Mouse (Mus musculus) left cerebral cortex, adult 2 months (tissue): ENCODE measurements around the gene Ddx10. TPM values are rescaled to one million over a fixed set of nuclear protein-coding genes. Genes with fewer than 3 reads are reported as not detected.
"Not testable (repeated sequence)": the region's sequence is repeated elsewhere in the genome, so short reads cannot be mapped to it uniquely, and the experiment has no call there.

Source experiments
- DNase-seq, 2 experiments: peaks; one replicate each; pipeline ENCODE4 v3.0.0; 2021 to 2022; ENCODE audit warnings: low spot score in 2 of 2, mixed read lengths in 1 of 2; ENCODE audit errors: extremely low spot score in 1 of 2
- H3K27ac ChIP-seq: fragments of 200-600 bp; 2 replicates; pipeline ENCODE4 v1.8.1; 2022
- H3K4me3 ChIP-seq: fragments of 200-600 bp; 2 replicates; pipeline ENCODE4 v1.8.1; 2022
- CTCF ChIP-seq: fragments of 200-600 bp; IDR thresholded peaks from 2 replicates; pipeline ENCODE4 v1.8.1; 2022; ENCODE audit warnings: antibody characterized with exemption, mild to moderate bottlenecking, moderate library complexity
- intact Hi-C: fragments of 180-260 bp; cut with DNase I; formaldehyde crosslinking; loops from one replicate; pipeline ENCODE4 v1.15.1; 2025
- total RNA-seq, 2 experiments: library from RNA; stranded (reverse); gene quantifications; 2 replicates each; pipeline ENCODE4 v1.2.3; 2021

Ddx10 gene
- total RNA-seq, 2 experiments from 2014 or later: 19.8 to 22.1 TPM

DNA sequence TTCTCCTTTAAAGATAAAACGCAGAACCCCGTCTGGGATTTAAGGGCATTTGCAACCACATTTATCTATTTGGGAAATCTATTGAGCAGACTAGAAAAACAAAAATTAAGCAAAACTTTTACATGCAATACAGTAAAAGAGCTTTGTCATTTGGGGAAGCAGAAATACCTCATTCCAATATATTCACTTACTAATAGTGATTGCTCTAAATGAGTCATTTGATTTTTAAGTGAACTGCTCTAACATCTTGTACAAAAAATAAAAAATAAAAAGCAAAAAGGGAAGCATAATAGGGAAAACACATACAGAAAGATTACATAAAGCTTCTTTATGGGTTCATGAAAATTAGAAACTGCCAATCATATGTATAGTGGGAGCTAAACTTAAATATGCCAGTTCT, 104.3 kb downstream of the Ddx10 start:
- Histone ChIP-seq H3K27ac (no peak overlapping the region), H3K4me3 (no peak overlapping the region)
- no peak for DNase-seq
- TF ChIP-seq CTCF: no peak
- intact Hi-C loops: loop anchor here (5.0 to 10.0 kb wide), 2 partner anchors 399 to 466 kb away; partner anchors contain the start of gene AI593442

DNA sequence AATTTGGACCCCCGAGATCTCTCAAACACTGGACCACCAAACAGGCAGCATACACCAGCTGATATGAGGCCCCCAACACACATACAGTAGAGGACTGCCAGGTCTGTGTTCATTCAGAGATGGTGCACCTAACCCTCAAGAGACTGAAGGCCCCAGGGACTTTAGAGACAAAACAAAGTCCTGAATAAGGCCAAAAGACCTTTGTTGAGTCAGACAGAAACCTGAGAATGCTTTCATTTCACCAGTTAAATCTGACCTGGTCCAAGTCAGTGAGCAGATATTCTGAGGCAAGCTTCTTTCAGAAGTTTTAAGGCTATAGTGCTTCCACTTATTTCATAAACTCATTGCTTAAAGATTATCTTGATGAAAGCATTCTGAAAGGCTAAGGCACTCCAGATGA, 105.4 kb downstream of the Ddx10 start:
- DNase-seq, H3K4me3 ChIP-seq, H3K27ac ChIP-seq: not testable (repeated sequence)
- intact Hi-C loops: loop anchor here (5.0 to 10.0 kb wide), 2 partner anchors 398 to 465 kb away; partner anchors contain the start of gene AI593442

DNA sequence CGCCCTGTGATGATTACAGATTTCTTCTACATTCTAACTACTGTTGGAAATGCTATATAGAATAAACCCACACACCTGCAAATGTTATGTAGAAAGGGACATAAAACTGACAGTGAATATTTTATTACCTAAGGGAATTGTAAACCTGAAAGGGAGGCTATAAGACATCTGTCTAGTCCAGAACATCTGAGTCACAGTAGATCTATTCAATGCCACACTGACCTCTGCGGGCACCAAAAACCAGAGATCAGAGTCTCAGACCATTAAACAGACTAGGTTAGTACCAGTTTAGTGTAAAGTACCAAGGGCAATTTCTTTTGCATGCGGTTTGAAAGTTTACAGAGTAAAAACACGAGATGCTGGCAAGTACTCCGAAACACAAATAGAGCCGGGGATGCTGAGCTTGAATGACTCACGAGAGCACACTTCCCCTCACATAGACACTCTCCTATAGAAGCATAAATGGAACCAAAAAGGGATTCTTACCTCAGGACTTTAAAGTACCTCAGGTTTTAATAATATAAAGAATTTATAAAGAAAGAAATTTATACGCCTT, 107.2 kb downstream of the Ddx10 start:
- Histone ChIP-seq H3K27ac (no peak overlapping the region), H3K4me3 (no peak overlapping the region)
- DNase-seq: no peak
- no peak for TF ChIP-seq CTCF
- intact Hi-C loops: loop anchor here (5.0 to 10.0 kb wide), 2 partner anchors 396 to 463 kb away; partner anchors contain the start of gene AI593442

DNA sequence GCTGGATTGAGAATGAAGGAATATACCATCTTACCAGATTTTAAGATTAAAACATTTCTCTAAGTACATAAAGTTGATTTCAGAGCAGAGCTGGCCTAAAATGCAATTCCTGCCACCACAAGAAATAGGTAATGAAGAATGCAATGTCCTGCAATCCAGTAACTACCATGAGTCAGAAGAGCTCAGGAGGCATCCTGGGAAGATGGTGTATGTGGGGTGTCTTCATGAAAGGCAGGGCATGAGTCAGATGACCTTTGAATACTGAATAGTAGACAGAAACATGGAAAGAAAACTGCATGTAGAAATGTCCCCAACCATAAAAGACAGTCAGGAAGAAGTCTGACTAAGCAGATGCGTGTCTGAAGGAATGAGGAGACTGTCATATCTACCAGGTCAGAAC, 115.0 kb downstream of the Ddx10 start:
- intact Hi-C loops: no loop called here
- no peak for DNase-seq
- no peak for TF ChIP-seq CTCF
- Histone ChIP-seq H3K4me3 (no peak overlapping the region), H3K27ac (no peak overlapping the region)

- DNase-seq: no peak
- no peak overlapping the region for H3K4me3 ChIP-seq
- intact Hi-C loops: no loop called here
- H3K27ac ChIP-seq: no peak overlapping the region
- TF ChIP-seq CTCF: no peak
Measured at GRCm38 (mm10) chr9:53130460-53130859, 117.4 kb downstream of the Ddx10 start.

DNA sequence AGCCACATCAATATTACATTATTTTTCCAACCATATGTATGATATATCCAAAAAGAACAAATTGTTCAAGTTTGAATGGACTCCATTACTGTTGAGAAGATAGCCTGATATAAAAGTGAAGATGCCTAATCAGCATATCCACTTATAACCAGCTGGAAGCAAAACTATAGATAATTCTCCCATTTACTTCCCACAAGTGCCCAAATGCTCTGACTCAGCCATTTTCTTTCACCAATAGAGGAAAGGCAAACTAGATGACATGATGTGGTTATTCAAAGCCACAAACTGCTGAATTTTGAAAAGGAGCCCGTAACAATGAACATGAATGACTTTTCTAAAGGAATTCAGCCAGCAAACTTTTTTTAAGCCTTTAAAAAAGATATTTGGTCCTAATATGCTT, 146.8 kb downstream of the Ddx10 start:
- no peak for TF ChIP-seq CTCF
- H3K27ac ChIP-seq: no peak overlapping the region
- DNase-seq: no peak
- intact Hi-C loops: no loop called here
- no peak overlapping the region for H3K4me3 ChIP-seq

- no peak for TF ChIP-seq CTCF
- intact Hi-C loops: no loop called here
- no peak overlapping the region for H3K4me3 ChIP-seq
- no peak overlapping the region for H3K27ac ChIP-seq
- DNase-seq: no peak
Measured at GRCm38 (mm10) chr9:53095319-53096165, 152.3 kb downstream of the Ddx10 start.

- intact Hi-C loops: no loop called here
- TF ChIP-seq CTCF: no peak
Measured at GRCm38 (mm10) chr9:53094536-53094935, 153.3 kb downstream of the Ddx10 start.

GRCm38 (mm10) chr9:53077626-53078025, 170.2 kb downstream of the Ddx10 start:
- DNase-seq: no peak
- intact Hi-C loops: no loop called here
- no peak overlapping the region for H3K27ac ChIP-seq
- no peak for TF ChIP-seq CTCF
- H3K4me3 ChIP-seq: no peak overlapping the region

More at GRCm38 (mm10) chr9:53094536-53094935, 153.3 kb downstream of the Ddx10 start:
- no peak overlapping the region for H3K27ac ChIP-seq
- DNase-seq: no peak
- no peak overlapping the region for H3K4me3 ChIP-seq

DNA sequence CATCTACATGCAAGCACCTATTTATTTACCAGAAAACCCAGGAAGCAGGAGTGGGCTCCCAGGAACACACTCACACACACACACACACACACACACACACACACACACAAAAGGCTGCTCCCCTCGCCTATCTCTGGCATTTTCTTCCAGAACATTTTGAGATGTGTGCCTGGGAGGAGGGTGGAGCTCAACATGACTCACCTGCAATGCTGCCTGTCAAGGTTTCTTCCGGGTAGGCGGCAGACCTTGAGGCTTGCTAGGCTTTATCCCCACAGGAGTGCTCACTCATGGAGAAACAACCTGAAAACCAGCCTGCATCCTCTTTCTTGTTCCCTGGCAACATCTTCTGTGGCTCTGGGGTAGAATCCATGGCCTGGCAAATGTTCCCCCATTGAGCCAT, 171.9 kb downstream of the Ddx10 start:
- no peak for DNase-seq
- H3K27ac ChIP-seq: no peak overlapping the region
- no peak for TF ChIP-seq CTCF
- intact Hi-C loops: no loop called here
- no peak overlapping the region for H3K4me3 ChIP-seq

- DNase-seq: no peak
- Histone ChIP-seq H3K27ac (no peak overlapping the region), H3K4me3 (no peak overlapping the region)
- intact Hi-C loops: no loop called here
- no peak for TF ChIP-seq CTCF
Measured at GRCm38 (mm10) chr9:53074443-53074842, 173.4 kb downstream of the Ddx10 start.

- DNase-seq: no peak
- intact Hi-C loops: no loop called here
- Histone ChIP-seq H3K4me3 (no peak overlapping the region), H3K27ac (no peak overlapping the region)
- no peak for TF ChIP-seq CTCF
Measured at GRCm38 (mm10) chr9:53073576-53074112, 174.2 kb downstream of the Ddx10 start.
